Comparison of ENCODE assay signal across 9 mouse cellular contexts in genomic region chr13:58968168-58968567, GRCm38 (mm10).
A peak's percentile ranks its signal among the peaks of the same experiment; 100 is the strongest.
DNase-seq lines count a peak whose midpoint lies in the region; TF ChIP-seq lines count a peak whose summit lies in the region.
"Had no signal": no experiment of that assay in that cellular context is flagged by ENCODE, and none has a peak within 500 bp of the region (broad histone marks: within the 10 kb centered on the region; RNA-seq: fewer than 3 reads in every experiment).

No protein-coding gene starts in this region.

- no peak for TF ChIP-seq POLR2A in brain, embryonic 14.5 days (IDR thresholded peaks at IDR 0.05; ENCODE audit: borderline replicate concordance, extremely low read depth, insufficient read depth, insufficient read length, poor library complexity, severe bottlenecking)

- intact Hi-C loops in heart, postnatal 10 days (cut with DNase I), result no loop called here

- DNase-seq in heart, postnatal 10 days, result peak; percentile 57
- no peak for DNase-seq in heart, adult 8-10 months (ENCODE audit: low spot score)
- peak; percentile 88 for DNase-seq in brain, adult 2 months (ENCODE audit: low read depth, low spot score)
- DNase-seq in brain, embryonic 14.5 days (ENCODE audit: low read depth), result peak; percentile 86
- peak; percentile 89 to 92 for DNase-seq in cerebellum, postnatal 14 days
- DNase-seq in layer of hippocampus, adult 18-20 months (ENCODE audit: low spot score in 2 of 2), result no peak
- DNase-seq in layer of hippocampus, postnatal 25 days (ENCODE audit: extremely low spot score in 1 of 2, low spot score in 1 of 2), result no peak
- DNase-seq: kidney, adult 18-20 months; liver had no signal

- no peak for TF ChIP-seq CTCF in brain, embryonic 14.5 days (IDR thresholded peaks at IDR 0.05; ENCODE audit: borderline replicate concordance, extremely low read depth, insufficient read depth, insufficient read length)

Comparison
In these comparisons a context has a peak if more than half of its experiments do, and no peak if none do; other contexts are left out.
1. DNase-seq: peak in heart, postnatal 10 days (2 of 2), brain, adult 2 months (single experiment), brain, embryonic 14.5 days (single experiment) and cerebellum, postnatal 14 days (2 of 2); none in heart, adult 8-10 months (single experiment), layer of hippocampus, adult 18-20 months (0 of 2) and layer of hippocampus, postnatal 25 days (0 of 2).